Mouse (Mus musculus) monocyte, adult 5-6 weeks (primary cell): ENCODE measurements around the gene Tmem158. TPM values are rescaled to one million over a fixed set of nuclear protein-coding genes. Genes with fewer than 3 reads are reported as not detected.

Experiments used
- total RNA-seq: library from RNA; stranded (forward); fragments of 200-1000, 200-491, 200-594 nt; gene quantifications from 3 replicates; pipeline ENCODE4 v1.2.3, GENCODE M21; 2017

Tmem158 gene
- total RNA-seq, 1 experiment from 2014 or later = 0.57 TPM

Other genes starting within 250 kb of the Tmem158 start
- 3.2 to 5.0 TPM (median 3.9 TPM) in 3 replicates for gene Tmem42, start 239.4 kb downstream of the Tmem158 start, total RNA-seq
- gene Tgm4, start 226.0 kb downstream of the Tmem158 start, total RNA-seq = 0.97 to 1.4 TPM in 2 of 3 replicates, not detected in the other
- 24.3 to 35.1 TPM (median 30.6 TPM) in 3 replicates for gene Zdhhc3, start 147.6 kb downstream of the Tmem158 start, total RNA-seq
- gene Exosc7, start 147.5 kb downstream of the Tmem158 start, total RNA-seq = 36.2 to 49.5 TPM (median 42.3 TPM) in 3 replicates
- gene Clec3b, start 109.8 kb downstream of the Tmem158 start, total RNA-seq = not detected in 3 replicates
- gene Cdcp1, start 44.7 kb downstream of the Tmem158 start, total RNA-seq = not detected in 3 replicates
- gene Lars2, start 106.2 kb upstream of the Tmem158 start, total RNA-seq = 12.1 to 39.3 TPM (median 19.2 TPM) in 3 replicates
- 54.7 to 68.7 TPM (median 65.2 TPM) in 3 replicates for gene Limd1, start 217.9 kb upstream of the Tmem158 start, total RNA-seq